Mouse (Mus musculus): Measurements from ENCODE around the gene Prdm16.

Prdm16 gene

DNA sequence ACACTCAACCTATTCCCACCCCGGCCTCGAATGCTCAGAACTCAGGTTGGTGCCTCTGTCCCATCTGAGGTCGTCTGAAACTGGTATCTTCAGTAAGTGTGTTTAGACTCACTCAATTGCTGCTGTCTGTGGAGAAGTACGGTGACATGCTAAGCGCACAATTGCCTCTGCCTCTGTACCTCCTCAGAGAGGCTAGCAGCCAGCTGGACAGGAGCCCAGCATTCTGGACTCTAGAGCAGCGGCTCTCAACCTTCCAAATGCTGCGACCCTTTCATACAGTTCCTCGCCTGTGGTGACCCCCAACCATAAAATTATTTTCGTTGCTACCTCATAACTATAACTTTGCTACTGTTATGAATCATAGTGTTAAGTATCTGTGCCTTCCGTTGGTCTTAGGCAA, 34.3 kb downstream of the Prdm16 start:
- DNase-seq (ENCODE audit: low spot score) = no peak

DNA sequence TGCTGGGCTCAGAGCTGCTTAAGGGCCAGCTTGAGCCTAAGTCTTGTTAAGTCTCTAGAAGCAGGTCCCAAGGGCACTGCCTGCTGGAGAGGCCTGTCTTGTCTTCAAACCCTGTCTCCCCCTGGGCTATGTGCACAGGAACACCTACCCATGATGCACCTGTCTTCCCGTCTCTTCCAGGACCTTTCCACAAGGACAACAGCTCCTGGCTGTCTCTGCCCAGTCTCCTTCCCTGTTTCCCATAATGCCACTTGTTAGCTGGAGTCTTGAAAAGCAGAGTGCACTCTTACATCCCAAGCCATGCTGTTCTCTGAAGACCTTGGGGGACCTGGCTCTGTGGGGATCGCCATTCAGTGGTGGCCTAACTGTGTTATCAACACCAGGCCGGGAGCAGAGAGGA, 35.7 kb downstream of the Prdm16 start:
- DNase-seq (ENCODE audit: low spot score) = no peak

DNA sequence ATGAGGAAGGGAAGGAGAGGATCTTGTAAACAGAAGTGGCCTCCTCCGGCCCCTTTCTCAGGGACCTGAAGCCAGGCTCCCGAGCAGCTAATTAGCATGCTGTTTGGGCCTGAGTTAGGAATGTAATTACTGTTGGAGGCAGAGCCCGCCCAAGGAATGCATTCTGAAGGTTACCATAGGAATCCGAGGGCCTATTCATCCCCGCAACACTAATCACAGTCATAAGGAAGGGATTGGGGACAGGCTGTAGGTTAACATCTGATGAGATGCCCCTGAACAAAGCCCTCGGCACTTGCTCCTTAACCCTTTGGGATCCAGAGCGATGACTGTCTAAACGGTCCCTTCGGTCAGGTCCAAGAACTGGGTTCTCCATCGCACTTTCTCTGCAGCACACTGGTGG, 36.7 kb downstream of the Prdm16 start:
- no peak for DNase-seq (ENCODE audit: low spot score)

DNA sequence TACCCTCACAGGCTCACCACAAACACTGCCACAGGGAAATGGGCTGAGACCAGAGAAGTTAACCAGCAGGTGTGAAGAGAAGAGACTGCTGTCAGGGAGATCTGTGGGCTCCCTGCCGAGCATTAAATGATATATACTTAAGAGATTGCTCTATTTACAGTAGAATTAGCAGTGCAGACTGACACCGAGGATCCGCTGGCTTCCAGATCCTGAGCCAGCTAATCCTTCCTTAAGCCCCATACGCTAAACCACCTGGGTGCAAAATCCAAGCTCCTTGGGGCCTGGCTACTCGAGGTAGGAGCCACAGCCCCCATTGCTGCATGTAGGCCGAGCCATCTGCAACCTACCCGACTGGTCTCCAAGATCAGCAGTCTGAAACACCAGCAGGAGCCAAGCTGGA, 38.3 kb downstream of the Prdm16 start:
- DNase-seq (ENCODE audit: low spot score) = no peak

DNA sequence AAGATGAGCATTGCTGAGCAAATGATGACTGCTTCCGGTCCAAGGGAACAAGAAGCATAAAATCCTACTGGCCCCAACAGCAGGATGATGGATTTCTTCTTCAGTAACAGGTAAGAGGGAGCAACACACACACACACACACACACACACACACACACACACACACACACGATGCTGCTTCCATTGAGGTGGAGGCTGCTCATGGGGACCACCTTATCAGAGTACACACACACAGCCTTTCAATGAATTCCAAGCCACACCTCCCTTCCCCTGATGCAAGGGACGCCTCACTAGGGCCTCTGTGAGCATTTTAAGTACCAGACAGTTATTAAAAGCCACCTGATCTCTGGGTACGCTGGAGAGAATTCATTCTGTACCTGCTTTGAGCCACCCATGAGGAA, 39.9 kb downstream of the Prdm16 start:
- no peak for DNase-seq (ENCODE audit: low spot score)

DNA sequence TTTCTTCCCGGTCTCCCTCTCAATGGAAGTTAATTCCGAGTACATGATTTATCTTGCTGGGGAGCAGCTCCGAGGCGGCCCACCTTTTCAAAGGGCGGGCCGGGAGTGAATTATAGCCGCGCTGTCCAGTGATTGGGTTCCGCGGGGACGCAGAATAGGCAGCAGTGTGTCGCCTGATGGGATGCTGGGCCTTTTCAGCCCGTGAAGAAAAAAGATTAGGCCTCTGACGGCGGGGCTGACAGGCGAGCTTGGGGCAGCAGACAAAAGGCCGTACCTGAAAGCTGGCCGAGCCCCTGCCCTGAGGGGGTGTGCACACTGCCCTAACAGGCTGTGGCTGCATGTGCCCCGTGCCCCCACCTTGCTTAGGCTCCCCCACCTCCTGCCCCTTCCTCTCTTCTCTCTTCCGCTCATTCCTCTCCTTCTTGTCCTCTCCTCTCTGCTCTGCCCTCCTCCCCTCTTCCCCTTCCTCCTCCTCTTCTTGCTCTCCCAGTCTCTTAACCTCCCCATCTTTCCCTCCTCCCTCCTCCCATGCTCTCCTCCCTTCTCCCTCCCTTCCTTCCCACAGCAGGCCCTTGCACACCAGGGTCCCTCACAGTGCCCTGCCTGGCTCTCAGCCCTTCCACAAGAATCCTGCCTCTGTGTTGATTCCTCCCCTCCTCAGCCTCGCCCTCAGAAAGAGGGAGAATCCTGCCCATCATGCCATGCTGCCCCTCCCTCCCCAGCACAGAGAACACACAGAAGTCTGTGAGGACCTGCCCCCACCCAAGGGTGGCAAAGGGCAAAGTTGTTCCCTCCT, 41.7 kb downstream of the Prdm16 start:
- DNase-seq (ENCODE audit: low spot score) = no peak

DNA sequence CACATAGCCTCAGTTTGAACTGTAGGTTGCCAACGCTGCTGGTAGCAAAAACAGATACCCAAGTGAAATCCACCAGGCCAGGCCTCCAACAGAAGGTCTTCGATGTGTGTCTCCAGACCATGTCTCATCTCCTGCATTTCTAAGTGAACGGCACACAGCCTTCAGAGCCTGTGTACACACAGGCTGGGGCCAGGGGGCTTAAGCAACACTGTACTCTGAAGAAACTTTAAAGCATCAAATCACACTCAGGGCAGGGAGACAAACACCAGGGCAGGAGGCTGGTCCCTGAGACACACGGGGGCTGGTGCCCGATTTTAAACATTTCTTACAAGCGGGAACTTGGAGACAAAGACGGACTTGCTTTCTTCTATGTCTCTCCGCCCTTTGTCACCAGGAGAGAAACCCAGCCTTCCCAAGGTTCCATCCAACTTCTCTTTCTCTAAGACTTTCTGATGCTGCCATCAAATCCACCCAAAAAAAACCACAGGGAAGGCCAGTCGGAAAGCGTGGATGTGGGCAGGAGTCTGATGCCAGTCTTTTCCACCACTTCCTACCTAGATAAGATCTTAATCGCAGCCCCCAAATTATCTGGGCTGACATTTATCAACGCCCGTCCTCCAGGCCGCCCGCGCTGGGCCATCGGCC, 42.4 kb downstream of the Prdm16 start:
- DNase-seq (ENCODE audit: low spot score) = no peak

DNA sequence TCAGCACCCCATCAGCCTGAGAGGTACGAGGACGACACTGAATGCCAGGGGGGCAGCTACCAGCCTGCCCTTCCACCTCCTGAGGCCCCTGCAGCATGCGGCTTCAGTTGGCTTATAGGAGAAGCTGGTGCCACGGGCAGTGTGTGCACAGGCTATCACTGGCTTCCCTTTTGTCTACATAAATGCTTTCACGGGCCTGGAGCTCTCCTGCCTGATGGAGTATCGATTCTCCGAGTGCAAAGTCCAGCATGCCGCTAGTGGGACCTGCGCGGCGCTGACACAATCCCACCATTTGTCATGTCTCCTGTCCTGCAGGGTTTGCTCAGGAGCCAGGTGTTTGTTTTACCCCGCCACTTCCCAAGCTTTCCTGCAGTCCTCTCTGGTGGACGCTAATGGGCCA, 44.1 kb downstream of the Prdm16 start:
- DNase-seq (ENCODE audit: low spot score) = no peak

DNA sequence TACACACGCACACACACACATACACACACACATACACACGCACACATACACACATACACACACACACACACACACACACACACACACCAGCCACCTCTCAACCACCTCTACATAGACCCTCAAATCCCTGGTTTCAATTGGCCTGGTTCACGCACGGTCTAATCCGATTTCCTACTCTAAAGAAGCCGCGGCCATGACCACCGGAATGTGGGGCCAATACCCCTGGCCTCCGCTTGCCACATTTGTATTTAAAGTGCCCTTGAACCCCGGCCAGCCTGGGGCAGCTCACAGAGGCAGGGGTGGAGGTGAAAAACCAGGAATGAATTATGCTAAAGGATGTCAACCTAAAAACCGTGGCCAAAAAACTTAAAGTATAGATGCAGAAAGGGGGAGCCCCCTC, 45.8 kb downstream of the Prdm16 start:
- DNase-seq (ENCODE audit: low spot score) = no peak

DNA sequence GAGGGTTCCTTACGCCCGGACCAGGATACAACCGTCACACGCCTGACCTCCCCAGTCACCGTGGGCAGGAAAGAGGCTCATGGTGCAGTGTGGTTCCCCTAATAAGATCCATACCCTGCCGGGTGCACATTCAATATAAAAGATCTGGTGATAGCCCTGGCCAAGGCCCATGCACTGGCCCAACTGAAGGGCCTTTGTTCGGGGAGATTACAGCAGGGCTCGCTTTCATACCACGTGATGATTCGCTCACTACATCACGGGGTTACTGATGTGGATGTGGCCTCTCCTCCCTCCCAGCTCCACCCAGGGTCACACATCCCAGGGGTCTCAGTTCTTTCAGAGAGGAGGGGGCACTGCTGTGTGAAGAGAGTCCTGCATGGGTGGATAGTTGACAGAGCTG, 50.3 kb downstream of the Prdm16 start:
- DNase-seq (ENCODE audit: low spot score) = no peak

DNA sequence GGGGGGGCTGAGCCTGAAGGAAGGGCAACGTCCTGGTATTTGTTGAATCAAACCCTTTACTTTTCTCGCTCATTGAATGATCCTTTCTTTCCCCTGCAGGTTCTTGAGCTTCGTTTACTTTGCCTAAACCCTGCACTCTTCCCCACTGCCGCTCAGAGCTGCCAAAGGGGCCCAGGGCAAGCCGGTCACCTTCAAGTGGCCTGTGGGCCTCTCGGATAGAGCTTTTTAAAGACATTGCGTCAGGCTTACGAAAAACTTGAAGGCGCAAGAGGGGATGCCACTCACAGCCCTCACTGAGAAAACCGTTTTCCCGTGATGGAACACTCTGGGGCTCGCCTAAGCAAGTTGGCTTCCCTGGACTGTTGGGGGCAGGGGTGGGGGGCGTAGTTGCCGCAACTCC, 50.9 kb downstream of the Prdm16 start:
- DNase-seq (ENCODE audit: low spot score) = no peak

DNA sequence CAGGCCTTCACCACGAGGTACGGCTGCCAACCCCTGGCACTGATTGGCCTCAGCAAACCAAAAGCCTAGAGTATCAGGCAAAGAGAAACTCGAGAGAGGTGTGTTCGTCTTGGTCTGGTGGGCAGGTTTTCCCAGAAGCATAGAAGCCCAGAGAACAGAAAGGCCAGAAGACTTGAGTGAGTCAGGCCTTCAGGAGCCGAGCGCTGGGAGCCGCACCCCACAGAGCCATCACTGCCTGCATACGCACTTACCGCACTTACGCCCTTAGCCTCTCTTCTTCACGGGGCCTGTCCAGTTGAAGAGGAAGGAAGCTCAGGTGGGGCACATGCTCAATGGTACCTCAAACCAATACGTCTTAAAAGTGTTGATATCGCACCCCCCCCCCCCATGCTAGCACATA, 53.0 kb downstream of the Prdm16 start:
- DNase-seq (ENCODE audit: low spot score) = no peak

DNA sequence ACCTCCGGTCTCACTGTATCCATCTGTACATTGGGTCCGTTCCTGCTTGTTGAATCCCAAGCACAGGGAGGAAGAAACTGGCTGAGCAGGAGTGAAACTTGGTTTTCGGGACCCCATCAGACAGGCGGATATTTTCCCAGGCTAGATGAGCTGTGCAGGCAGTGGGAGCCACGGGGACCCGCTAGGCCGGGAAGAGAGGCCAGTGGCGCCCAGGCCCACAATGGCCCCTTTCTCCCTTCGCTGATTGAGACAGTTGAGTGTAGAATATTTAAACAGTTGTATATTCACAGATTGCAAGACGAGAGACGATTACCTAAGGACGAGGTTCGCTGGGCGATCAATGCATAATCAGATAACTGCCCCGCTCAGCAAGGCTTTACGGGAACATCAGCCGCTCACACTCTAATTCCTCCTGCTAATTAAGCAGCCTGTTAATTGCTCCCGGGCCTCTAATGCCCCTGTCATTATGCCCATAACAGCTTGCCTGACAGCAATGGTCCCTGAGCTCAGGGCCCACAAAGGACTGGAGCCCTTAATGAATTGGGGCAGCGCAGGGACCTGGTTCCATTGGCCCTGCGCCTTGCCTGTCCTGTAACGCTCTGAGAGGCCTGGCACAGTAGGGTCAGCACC, 54.0 kb downstream of the Prdm16 start:
- DNase-seq (ENCODE audit: low spot score) = no peak

DNA sequence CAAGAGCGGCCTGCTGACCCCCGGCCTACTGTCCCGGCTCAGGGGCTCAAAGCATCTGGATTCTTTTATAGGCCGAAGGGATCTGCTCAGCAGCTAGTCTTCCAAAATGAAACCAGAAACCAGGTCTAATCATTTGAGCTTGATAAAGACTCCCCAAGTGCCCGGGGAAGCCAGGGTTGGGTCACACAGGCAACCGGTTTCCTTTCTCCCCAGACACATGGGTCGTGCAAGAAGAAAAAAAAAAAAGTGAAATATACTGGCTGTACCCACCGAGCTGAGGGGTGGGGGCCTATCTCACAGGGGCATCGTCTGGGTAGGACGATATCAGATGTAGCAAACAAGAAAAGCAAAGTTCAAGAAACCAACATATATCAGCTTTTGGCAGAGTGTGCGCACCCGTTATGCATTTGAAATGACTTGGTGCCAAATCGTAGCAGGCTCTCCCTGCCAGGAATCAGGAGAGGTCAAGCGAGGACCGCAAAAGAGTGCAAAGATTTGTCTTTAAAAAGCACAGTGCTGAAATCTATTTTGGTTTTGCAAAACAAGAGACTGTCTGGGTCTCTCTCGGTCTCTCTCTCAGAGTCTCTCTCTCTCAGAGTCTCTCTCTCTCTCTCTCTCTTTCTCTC, 55.3 kb downstream of the Prdm16 start:
- no peak for DNase-seq (ENCODE audit: low spot score)

DNA sequence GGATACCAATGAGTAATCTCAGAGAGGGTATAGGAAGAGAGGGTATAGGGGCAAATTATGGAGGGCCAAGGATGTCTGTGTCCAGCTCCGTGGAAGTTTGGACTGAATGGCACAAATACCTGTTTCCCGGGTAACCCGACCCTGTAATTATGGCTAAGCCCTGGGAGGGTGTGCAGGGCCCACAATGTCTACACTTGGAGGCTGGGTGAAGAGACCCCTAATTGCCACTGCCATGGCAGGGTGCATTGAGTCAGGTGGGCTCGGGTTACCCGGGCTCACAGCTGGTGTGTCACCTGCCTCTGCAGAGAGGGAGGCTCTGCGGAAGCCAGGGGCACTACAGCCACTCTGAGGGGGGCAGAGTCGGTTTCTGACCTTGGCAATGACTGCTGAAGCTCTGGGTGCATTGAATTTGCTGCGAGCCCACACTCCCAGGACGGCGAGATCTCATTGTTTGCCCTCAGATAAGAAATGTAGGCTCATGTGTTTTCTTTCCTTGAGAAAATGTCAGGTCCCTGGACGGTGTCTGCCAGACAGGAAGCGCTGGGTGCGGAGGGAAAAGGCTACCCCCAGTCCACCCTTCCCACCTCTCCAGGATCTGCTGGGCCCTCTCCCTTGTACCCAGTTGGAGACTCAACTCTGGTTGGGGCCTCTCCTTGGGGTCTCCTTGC, 62.3 kb downstream of the Prdm16 start:
- DNase-seq (ENCODE audit: low spot score) = no peak

DNA sequence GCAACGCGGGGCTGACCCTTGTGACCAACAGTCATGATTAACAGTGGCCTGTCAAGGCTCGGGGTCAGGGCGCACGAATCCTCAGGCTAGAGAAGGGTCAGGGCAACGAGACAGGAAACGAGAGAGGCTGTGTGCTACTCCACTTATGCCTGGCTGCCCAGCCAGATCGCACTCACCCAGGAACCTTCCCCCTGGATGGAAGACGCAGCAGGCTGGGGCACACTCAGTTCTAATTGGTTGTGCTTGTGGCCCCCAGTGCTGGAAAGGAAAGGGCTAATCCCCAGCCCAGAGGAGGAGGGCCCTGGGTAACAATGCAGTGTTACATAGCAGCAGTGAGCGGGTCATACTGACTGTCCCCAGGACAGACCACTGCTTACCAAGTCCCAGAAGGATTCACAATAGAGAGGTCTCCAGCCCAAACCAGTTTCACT, 66.2 kb downstream of the Prdm16 start:
- DNase-seq (ENCODE audit: low spot score) = no peak

DNA sequence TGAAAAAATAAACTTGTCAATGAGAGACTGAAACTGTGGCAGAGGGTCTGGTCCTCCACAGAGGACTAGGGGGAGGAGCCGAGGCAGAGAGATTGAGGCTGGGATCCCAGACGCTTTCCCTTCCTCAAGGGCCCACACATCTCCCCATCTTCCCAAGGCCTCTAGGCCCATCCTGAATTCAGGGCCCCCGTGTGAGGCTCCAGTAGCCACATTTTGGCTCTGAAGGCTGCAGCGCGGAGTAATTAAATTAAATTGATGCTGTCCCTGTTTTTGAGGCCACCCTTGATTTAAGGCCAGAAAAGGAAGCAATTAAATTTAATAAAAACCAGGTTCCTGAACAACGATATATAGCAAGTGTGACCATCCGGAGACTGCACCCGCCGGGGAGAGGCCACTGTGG, 66.8 kb downstream of the Prdm16 start:
- no peak for DNase-seq (ENCODE audit: low spot score)

DNA sequence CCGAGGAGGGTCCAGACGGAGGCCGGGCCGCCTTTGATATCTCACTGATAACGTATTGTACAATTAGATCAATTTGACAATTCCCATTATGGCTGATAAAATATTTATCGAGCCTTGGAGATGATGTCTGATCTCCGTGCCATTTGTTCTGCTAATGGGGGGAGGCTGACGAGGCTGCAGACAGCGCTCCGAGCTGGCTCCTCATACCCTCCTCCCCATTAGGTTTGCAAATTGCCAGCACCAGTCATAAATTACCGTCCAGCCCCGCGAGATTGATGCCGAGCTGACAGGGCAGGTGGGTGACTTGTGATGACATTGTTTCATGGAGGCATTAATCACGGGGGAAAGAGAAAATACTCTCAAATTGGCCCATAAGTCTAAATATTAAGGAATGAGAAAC, 67.9 kb downstream of the Prdm16 start:
- DNase-seq (ENCODE audit: low spot score) = no peak

DNA sequence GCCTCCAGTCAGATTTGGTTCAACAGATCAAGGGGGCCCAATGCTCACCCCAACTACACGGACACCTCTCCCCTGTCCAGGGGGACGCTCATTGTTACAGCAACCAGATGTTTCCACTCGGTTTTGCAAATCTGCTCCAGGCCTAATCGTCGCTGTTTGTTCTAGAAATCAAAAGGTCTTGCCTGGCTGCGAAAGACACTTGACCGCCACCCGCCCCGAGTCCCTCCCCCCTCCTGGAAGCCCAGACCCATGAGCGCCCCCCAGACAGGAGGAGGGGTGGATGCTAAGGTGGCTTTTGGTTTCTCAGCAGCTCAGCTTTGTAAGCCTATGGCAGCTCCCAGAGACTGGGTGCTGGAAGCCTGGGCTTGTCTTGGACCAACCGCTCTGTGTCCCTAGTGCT, 68.7 kb downstream of the Prdm16 start:
- DNase-seq (ENCODE audit: low spot score) = no peak

DNA sequence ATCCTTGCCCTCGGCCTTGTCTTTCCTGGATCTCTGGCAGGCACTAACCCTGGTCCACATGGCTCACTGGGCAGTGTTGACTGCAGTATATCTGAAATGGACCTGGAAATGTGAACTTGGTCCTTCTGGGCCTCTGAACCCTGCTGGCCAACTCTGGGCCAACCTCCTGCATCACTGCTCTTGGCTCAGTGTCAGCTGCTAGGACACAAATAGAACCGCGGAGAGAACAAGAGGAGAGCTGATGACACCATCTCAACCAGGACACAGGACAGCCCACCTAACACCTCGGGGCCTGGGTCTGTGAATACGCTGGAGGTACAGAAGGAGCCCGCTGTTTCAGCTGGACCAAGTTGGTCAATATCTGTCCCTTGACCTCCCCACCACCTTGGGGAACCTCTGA, 73.5 kb downstream of the Prdm16 start:
- no peak for DNase-seq (ENCODE audit: low spot score)

DNA sequence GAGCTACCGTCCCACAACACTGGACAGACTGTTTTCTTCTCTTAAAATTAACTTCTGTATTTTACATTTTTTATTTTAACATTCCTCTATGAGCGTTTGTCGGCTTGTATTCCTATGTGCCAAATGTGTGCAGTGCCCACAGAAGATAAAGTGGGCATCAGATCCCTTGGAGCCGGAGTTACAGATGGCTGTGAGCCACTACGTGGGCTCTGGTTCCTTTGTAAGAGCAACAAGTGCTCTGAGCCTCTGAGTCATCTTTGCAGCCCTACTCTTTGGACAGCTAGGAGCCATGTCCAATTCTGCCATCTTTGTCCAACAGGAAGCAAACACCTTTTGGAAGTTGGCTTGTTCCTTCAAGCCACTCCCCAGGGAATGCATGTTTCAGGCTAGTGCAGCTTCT, 78.6 kb downstream of the Prdm16 start:
- DNase-seq (ENCODE audit: low spot score) = no peak

DNA sequence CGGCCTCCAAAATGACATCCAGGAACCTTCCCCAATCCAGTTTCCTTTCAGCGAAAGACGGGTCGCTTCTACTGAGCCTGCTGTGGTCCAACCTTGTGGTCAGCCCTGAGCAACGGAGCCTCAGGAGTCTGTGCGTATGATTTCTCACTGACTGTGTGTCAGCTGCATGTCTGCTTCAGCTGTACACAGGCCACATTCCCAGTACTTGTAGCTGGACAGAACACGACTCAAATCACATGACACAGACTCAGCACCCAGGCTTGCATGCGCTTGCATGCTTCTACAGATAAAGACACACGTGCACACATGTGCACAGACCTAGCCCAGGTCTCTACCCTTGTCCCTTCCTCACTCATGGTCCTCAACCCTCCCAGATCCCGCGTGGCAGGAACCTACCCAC, 79.5 kb downstream of the Prdm16 start:
- no peak for DNase-seq (ENCODE audit: low spot score)

DNA sequence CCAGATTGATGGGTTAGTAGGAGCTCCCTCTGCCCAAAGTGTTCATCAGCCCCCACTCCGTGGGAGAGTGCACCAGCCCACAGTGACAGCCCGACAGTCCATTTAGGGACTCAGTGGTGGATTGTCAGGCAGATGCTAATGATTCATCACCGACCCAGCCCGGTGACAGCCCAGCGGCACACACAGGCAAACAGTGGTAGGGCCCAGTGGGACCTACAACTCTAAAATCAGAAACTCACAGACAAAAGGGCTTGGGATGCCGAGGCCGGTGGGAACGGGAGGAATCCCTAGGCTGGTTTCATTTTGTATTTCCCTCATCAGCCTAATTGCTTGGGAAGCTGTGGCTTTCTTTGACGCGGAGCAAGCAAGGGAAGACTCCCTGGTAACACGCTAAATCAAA, 80.3 kb downstream of the Prdm16 start:
- no peak for DNase-seq (ENCODE audit: low spot score)

All from spleen, adult 12 weeks (tissue).